8 mouse cellular contexts compared by ENCODE assay signal in genomic region chr17:31074053-31074590, GRCm38 (mm10). TPM values are rescaled to one million over a fixed set of nuclear protein-coding genes. Genes with fewer than 3 reads are reported as not detected.
DNase-seq lines count a peak whose midpoint lies in the region; ATAC-seq and TF ChIP-seq lines count a peak whose summit lies in the region.

No protein-coding gene starts in this region.

- no peaks in the 10 kb centered on the region for H3K9me3 ChIP-seq in kidney, postnatal 0 days (replicated peaks; ENCODE audit: low read length)
- no peaks in the 10 kb centered on the region for H3K9me3 ChIP-seq in heart, embryonic 12.5 days (replicated peaks)
- no peaks in the 10 kb centered on the region for H3K9me3 ChIP-seq in midbrain, embryonic 10.5 days (replicated peaks)

- no peaks in the 10 kb centered on the region for H3K36me3 ChIP-seq in kidney, postnatal 0 days (ENCODE audit: insufficient read depth, low read length)
- no peaks in the 10 kb centered on the region for H3K36me3 ChIP-seq in heart, embryonic 12.5 days
- H3K36me3 ChIP-seq in midbrain, embryonic 10.5 days: no peaks in the 10 kb centered on the region

- ATAC-seq in kidney, postnatal 0 days (replicated peaks; ENCODE audit: low FRiP score, low read depth): no peak
- no peak for ATAC-seq in heart, embryonic 12.5 days (ENCODE audit: insufficient number of reproducible peaks, low FRiP score)
- no peak for ATAC-seq in CD4-positive, CD25-positive, alpha-beta regulatory T cell, adult 4 months

- H3K4me1 ChIP-seq in kidney, postnatal 0 days (replicated peaks; ENCODE audit: insufficient read depth, low read length): peaks cover 51% of the 10 kb centered on the region
- H3K4me1 ChIP-seq in bone marrow macrophage, adult 2 months (ENCODE audit: control insufficient read depth, insufficient read depth, low read length): peaks cover 83% of the 10 kb centered on the region
- H3K4me1 ChIP-seq in heart, embryonic 12.5 days (replicated peaks): peaks cover 67% of the 10 kb centered on the region
- H3K4me1 ChIP-seq in midbrain, embryonic 10.5 days: peaks cover 73% of the 10 kb centered on the region

- no peak for DNase-seq in kidney, postnatal 0 days (ENCODE audit: low spot score)
- no peak for DNase-seq in kidney, adult 9 months
- no peak for DNase-seq in midbrain, embryonic 10.5 days (ENCODE audit: low spot score)
- DNase-seq in urinary bladder, adult 2 months (ENCODE audit: low spot score): no peak
- DNase-seq in T-cell, adult 2 months (ENCODE audit: low spot score): no peak

- TF ChIP-seq CTCF in kidney, postnatal 0 days (IDR thresholded peaks at IDR 0.05; ENCODE audit: low read depth): no peak
- TF ChIP-seq CTCF in bone marrow macrophage, adult 2 months (IDR thresholded peaks at IDR 0.05; ENCODE audit: low read depth, low read length): no peak

- WGBS in kidney, postnatal 0 days: 28% methylated on average over 7 of the region's 7 CpGs
- WGBS in heart, embryonic 12.5 days: 24% methylated on average over 7 of the region's 7 CpGs
- 14% methylated on average over 7 of the region's 7 CpGs for WGBS in midbrain, embryonic 10.5 days

- peak overlapping the region; percentile 63 for H3K27ac ChIP-seq in kidney, postnatal 0 days
- H3K27ac ChIP-seq in bone marrow macrophage, adult 2 months (ENCODE audit: insufficient read depth, low read depth, low read length): peak overlapping the region; percentile 24; the same call in 1 of the 2 replicates
- peak overlapping the region; percentile 51 for H3K27ac ChIP-seq in heart, embryonic 12.5 days (ENCODE audit: poor library complexity, severe bottlenecking)
- H3K27ac ChIP-seq in midbrain, embryonic 10.5 days (replicated peaks): peak overlapping the region; percentile 67; the same call in 1 of the 2 replicates

- no peak for TF ChIP-seq POLR2A in bone marrow macrophage, adult 2 months (IDR thresholded peaks at IDR 0.05; ENCODE audit: borderline replicate concordance, low read depth, low read length)

- H3K4me2 ChIP-seq in kidney, postnatal 0 days (ENCODE audit: low read length): 0 out of 2 replicates have a peak overlapping the region, but pooled peaks have one; percentile 50
- peak overlapping the region; percentile 66 for H3K4me2 ChIP-seq in heart, embryonic 12.5 days

- no peaks in the 10 kb centered on the region for H3K27me3 ChIP-seq in kidney, postnatal 0 days (ENCODE audit: insufficient read depth, low read length)
- no peaks in the 10 kb centered on the region for H3K27me3 ChIP-seq in heart, embryonic 12.5 days (replicated peaks)
- H3K27me3 ChIP-seq in midbrain, embryonic 10.5 days (ENCODE audit: low read depth, poor library complexity, severe bottlenecking): peaks cover 14% of the 10 kb centered on the region; the same call in 1 of the 2 replicates

- no peak overlapping the region for H3K9ac ChIP-seq in kidney, postnatal 0 days (ENCODE audit: low read depth, low read length)
- H3K9ac ChIP-seq in heart, embryonic 12.5 days: no peak overlapping the region

- H3K4me3 ChIP-seq in kidney, postnatal 0 days (replicated peaks; ENCODE audit: low read depth, low read length): no peak overlapping the region
- H3K4me3 ChIP-seq in bone marrow macrophage, adult 2 months (ENCODE audit: insufficient read depth, low read length): no peak overlapping the region
- peak overlapping the region; percentile 24; the same call in 1 of the 2 replicates for H3K4me3 ChIP-seq in heart, embryonic 12.5 days
- H3K4me3 ChIP-seq in midbrain, embryonic 10.5 days: peak overlapping the region; percentile 50; the same call in 1 of the 2 replicates

RNA-seq across cellular contexts. Expression of gene Abcg1, which starts 16.6 kb away (rescaled TPM):
- polyA plus RNA-seq in kidney, postnatal 0 days (2015; fragmentation: Nextera tagmentation; extraction: Ambion mirVana): 8.5 and 8.8 TPM in 2 replicates
- 56.3 and 61.5 TPM in 2 replicates for polyA plus RNA-seq in bone marrow macrophage, adult 2 months (2012; ENCODE audit: insufficient read depth, insufficient read length, missing spikeins)
- polyA plus RNA-seq in heart, embryonic 12.5 days (2016; fragmentation: Nextera tagmentation; extraction: Ambion mirVana): 5.5 and 6.6 TPM in 2 replicates
- polyA plus RNA-seq in midbrain, embryonic 10.5 days (2016; fragmentation: Nextera tagmentation; extraction: Ambion mirVana): 5.8 and 9.0 TPM in 2 replicates
- polyA plus RNA-seq in CD4-positive, CD25-positive, alpha-beta regulatory T cell, adult 4 months (2017; shearing (Covaris generic)): 100 to 1,000 TPM; 169 to 178 TPM
- 7.4 and 9.9 TPM in 2 replicates for polyA plus RNA-seq in urinary bladder, adult 2 months (2012; rRNA removed)

RNA-seq across cellular contexts. Expression of gene Tff3, which starts 55.3 kb away (rescaled TPM):
- polyA plus RNA-seq in kidney, postnatal 0 days (2015; fragmentation: Nextera tagmentation; extraction: Ambion mirVana): 0.52 and 1.1 TPM in 2 replicates
- polyA plus RNA-seq in bone marrow macrophage, adult 2 months (2012; ENCODE audit: insufficient read depth, insufficient read length, missing spikeins): not detected in 2 replicates
- not detected in 2 replicates for polyA plus RNA-seq in heart, embryonic 12.5 days (2016; fragmentation: Nextera tagmentation; extraction: Ambion mirVana)
- 1.2 TPM in 1 of 2 replicates, not detected in the other for polyA plus RNA-seq in midbrain, embryonic 10.5 days (2016; fragmentation: Nextera tagmentation; extraction: Ambion mirVana)
- not detected for polyA plus RNA-seq in CD4-positive, CD25-positive, alpha-beta regulatory T cell, adult 4 months (2017; shearing (Covaris generic))
- polyA plus RNA-seq in urinary bladder, adult 2 months (2012; rRNA removed): not detected in 2 replicates

Comparison
In these comparisons a context has a peak if more than half of its experiments do, and no peak if none do; other contexts are left out.
1. H3K4me3 ChIP-seq: peak in heart, embryonic 12.5 days (single experiment) and midbrain, embryonic 10.5 days (single experiment); none in kidney, postnatal 0 days (single experiment) and bone marrow macrophage, adult 2 months (single experiment).
2. Peak in every context shown above with its lines, with median percentiles within 50 percentile points of each other: H3K27ac ChIP-seq.